Mouse (Mus musculus): ENCODE measurements around the gene Irf2. TPM values are rescaled to one million over a fixed set of nuclear protein-coding genes. Genes with fewer than 3 reads are reported as not detected.

Gene Irf2
- total RNA-seq, 2 experiments from 2014 or later: 54.7 to 56.1 TPM

GRCm38 (mm10) chr8:46843855-46844254 is 104.3 kb downstream of the Irf2 start:
- DNase-seq: no peak

- no peak for DNase-seq
Observed at GRCm38 (mm10) chr8:46844371-46844973, 104.9 kb downstream of the Irf2 start.

GRCm38 (mm10) chr8:46844974-46845774 is 105.6 kb downstream of the Irf2 start:
- DNase-seq: peak; percentile 46

- DNase-seq: no peak
Observed at GRCm38 (mm10) chr8:46845891-46846290, 106.4 kb downstream of the Irf2 start.

- no peak for DNase-seq
Observed at GRCm38 (mm10) chr8:46846893-46847292, 107.4 kb downstream of the Irf2 start.

GRCm38 (mm10) chr8:46848011-46848641 is 108.6 kb downstream of the Irf2 start:
- no peak for DNase-seq

GRCm38 (mm10) chr8:46848931-46849330 is 109.4 kb downstream of the Irf2 start:
- DNase-seq: no peak

GRCm38 (mm10) chr8:46849458-46849857 is 109.9 kb downstream of the Irf2 start:
- DNase-seq: no peak

GRCm38 (mm10) chr8:46850258-46850897 is 110.8 kb downstream of the Irf2 start:
- no peak for DNase-seq

GRCm38 (mm10) chr8:46851560-46851959 is 112.0 kb downstream of the Irf2 start:
- DNase-seq: no peak

GRCm38 (mm10) chr8:46852377-46852776 is 112.8 kb downstream of the Irf2 start:
- no peak for DNase-seq

- DNase-seq: no peak
Observed at GRCm38 (mm10) chr8:46859164-46859846, 119.8 kb downstream of the Irf2 start.

GRCm38 (mm10) chr8:46859847-46860167 is 120.3 kb downstream of the Irf2 start:
- no peak for DNase-seq

GRCm38 (mm10) chr8:46862508-46862907 is 123.0 kb downstream of the Irf2 start:
- DNase-seq: no peak

GRCm38 (mm10) chr8:46865428-46865827 is 125.9 kb downstream of the Irf2 start:
- DNase-seq: no peak

GRCm38 (mm10) chr8:46867440-46867839 is 127.9 kb downstream of the Irf2 start:
- no peak for DNase-seq

GRCm38 (mm10) chr8:46868346-46869065 is 129.0 kb downstream of the Irf2 start:
- DNase-seq: peak; percentile 71

- no peak for DNase-seq
Observed at GRCm38 (mm10) chr8:46869521-46869925, 130.0 kb downstream of the Irf2 start.

- DNase-seq: no peak
Observed at GRCm38 (mm10) chr8:46871086-46871485, 131.6 kb downstream of the Irf2 start.

GRCm38 (mm10) chr8:46875615-46876293 is 136.2 kb downstream of the Irf2 start:
- DNase-seq: no peak

- DNase-seq: no peak
Observed at GRCm38 (mm10) chr8:46881348-46881747, 141.8 kb downstream of the Irf2 start.
